Comparison of ENCODE assay signal across 8 mouse cellular contexts in genomic region chr7:61939971-61940705, GRCm38 (mm10).
DNase-seq lines count a peak whose midpoint lies in the region; ATAC-seq and TF ChIP-seq lines count a peak whose summit lies in the region.

No protein-coding gene starts in this region.

- ATAC-seq in embryonic facial prominence, embryonic 15.5 days (ENCODE audit: insufficient number of reproducible peaks, low FRiP score, low TSS enrichment, low read depth), result peak; percentile 47; the same call in 1 of the 2 replicates
- ATAC-seq in kidney, embryonic 16.5 days (ENCODE audit: low FRiP score, low TSS enrichment), result peak; percentile 70; the same call in 1 of the 2 replicates
- peak; percentile 81 for ATAC-seq in lung, embryonic 16.5 days (ENCODE audit: low read depth)

- no peak overlapping the region for H3K4me2 ChIP-seq in embryonic facial prominence, embryonic 15.5 days (replicated peaks)
- no peak overlapping the region for H3K4me2 ChIP-seq in kidney, embryonic 16.5 days (replicated peaks; ENCODE audit: low read depth, low read length)
- peak overlapping the region; percentile 18; the same call in 1 of the 2 replicates for H3K4me2 ChIP-seq in lung, embryonic 16.5 days (ENCODE audit: low read depth, low read length)

- 46% methylated on average over 6 of the region's 6 CpGs for WGBS in kidney, adult 2 months
- WGBS in embryonic facial prominence, embryonic 15.5 days, result 54% methylated on average over 6 of the region's 6 CpGs
- WGBS in kidney, embryonic 16.5 days, result 50% methylated on average over 6 of the region's 6 CpGs
- WGBS in lung, embryonic 16.5 days, result 42% methylated on average over 6 of the region's 6 CpGs

- no peaks in the 10 kb centered on the region for H3K36me3 ChIP-seq in kidney, adult 2 months (ENCODE audit: control insufficient read depth, insufficient read depth, low read length)
- no peaks in the 10 kb centered on the region for H3K36me3 ChIP-seq in embryonic facial prominence, embryonic 15.5 days
- H3K36me3 ChIP-seq in kidney, embryonic 16.5 days (ENCODE audit: insufficient read depth, low read length), result no peaks in the 10 kb centered on the region
- H3K36me3 ChIP-seq in lung, embryonic 16.5 days (ENCODE audit: control insufficient read depth, insufficient read depth, low read length), result no peaks in the 10 kb centered on the region

- H3K9ac ChIP-seq in embryonic facial prominence, embryonic 15.5 days, result no peak overlapping the region
- H3K9ac ChIP-seq in kidney, embryonic 16.5 days (replicated peaks; ENCODE audit: low read length), result no peak overlapping the region
- no peak overlapping the region for H3K9ac ChIP-seq in lung, embryonic 16.5 days (ENCODE audit: low read length)

- H3K4me3 ChIP-seq in kidney, adult 2 months (ENCODE audit: insufficient read depth, low read depth, low read length), result no peak overlapping the region
- no peak overlapping the region for H3K4me3 ChIP-seq in embryonic facial prominence, embryonic 15.5 days (replicated peaks)
- no peak overlapping the region for H3K4me3 ChIP-seq in kidney, embryonic 16.5 days (ENCODE audit: low read length)
- H3K4me3 ChIP-seq in lung, embryonic 16.5 days (ENCODE audit: low read length), result no peak overlapping the region

- no peak for TF ChIP-seq CTCF in kidney, adult 2 months (conservative IDR thresholded peaks at IDR 0.05; ENCODE audit: insufficient read depth, insufficient read length, low read depth, low read length)

- H3K27ac ChIP-seq in kidney, adult 2 months (ENCODE audit: insufficient read depth, low read depth, low read length), result no peak overlapping the region
- no peak overlapping the region for H3K27ac ChIP-seq in embryonic facial prominence, embryonic 15.5 days (replicated peaks)
- no peak overlapping the region for H3K27ac ChIP-seq in kidney, embryonic 16.5 days (ENCODE audit: low read length)
- no peak overlapping the region for H3K27ac ChIP-seq in lung, embryonic 16.5 days (ENCODE audit: low read length)

- no peak for TF ChIP-seq POLR2A in kidney, adult 2 months (IDR thresholded peaks at IDR 0.05; ENCODE audit: low read depth, low read length)

- no peaks in the 10 kb centered on the region for H3K9me3 ChIP-seq in embryonic facial prominence, embryonic 15.5 days (replicated peaks)
- no peaks in the 10 kb centered on the region for H3K9me3 ChIP-seq in kidney, embryonic 16.5 days (ENCODE audit: low read length)
- H3K9me3 ChIP-seq in lung, embryonic 16.5 days (ENCODE audit: control insufficient read depth, low read length), result 0 out of 2 replicates have a peak, but pooled peaks cover 3% of the 10 kb centered on the region

- H3K4me1 ChIP-seq in kidney, adult 2 months (ENCODE audit: control insufficient read depth, insufficient read depth, low read length), result no peaks in the 10 kb centered on the region
- H3K4me1 ChIP-seq in embryonic facial prominence, embryonic 15.5 days, result no peaks in the 10 kb centered on the region
- H3K4me1 ChIP-seq in kidney, embryonic 16.5 days (ENCODE audit: insufficient read depth, low read length), result no peaks in the 10 kb centered on the region
- no peaks in the 10 kb centered on the region for H3K4me1 ChIP-seq in lung, embryonic 16.5 days (replicated peaks; ENCODE audit: control insufficient read depth, insufficient read depth, low read length)

- no peaks in the 10 kb centered on the region for H3K27me3 ChIP-seq in kidney, adult 2 months (replicated peaks; ENCODE audit: control insufficient read depth, insufficient read depth, low read length)
- H3K27me3 ChIP-seq in embryonic facial prominence, embryonic 15.5 days, result no peaks in the 10 kb centered on the region
- no peaks in the 10 kb centered on the region for H3K27me3 ChIP-seq in kidney, embryonic 16.5 days (ENCODE audit: insufficient read depth, low read length)
- no peaks in the 10 kb centered on the region for H3K27me3 ChIP-seq in lung, embryonic 16.5 days (ENCODE audit: control insufficient read depth, insufficient read depth, low read depth, low read length)

- DNase-seq in kidney, adult 2 months, result peak; percentile 14
- DNase-seq in kidney, adult 11 months, result no peak
- peak; percentile 72 to 88 for DNase-seq in right cerebral cortex, postnatal 10 days (ENCODE audit: low spot score in 2 of 2)
- DNase-seq in spleen, adult 12 weeks (ENCODE audit: low spot score), result no peak
- no peak for DNase-seq in heart, adult 18-20 months

Comparison
In these comparisons a context has a peak if more than half of its experiments do, and no peak if none do; other contexts are left out.
1. DNase-seq: peak in kidney, adult 2 months (single experiment) and right cerebral cortex, postnatal 10 days (2 of 2); none in kidney, adult 11 months (single experiment), spleen, adult 12 weeks (single experiment) and heart, adult 18-20 months (0 of 2).
2. Peak in every context shown above with its lines, with median percentiles within 50 percentile points of each other: ATAC-seq.